Mouse (Mus musculus): ENCODE results near the gene Kng1.
A peak's percentile ranks its signal among the peaks of the same experiment; 100 is the strongest.

The Kng1 gene

DNA sequence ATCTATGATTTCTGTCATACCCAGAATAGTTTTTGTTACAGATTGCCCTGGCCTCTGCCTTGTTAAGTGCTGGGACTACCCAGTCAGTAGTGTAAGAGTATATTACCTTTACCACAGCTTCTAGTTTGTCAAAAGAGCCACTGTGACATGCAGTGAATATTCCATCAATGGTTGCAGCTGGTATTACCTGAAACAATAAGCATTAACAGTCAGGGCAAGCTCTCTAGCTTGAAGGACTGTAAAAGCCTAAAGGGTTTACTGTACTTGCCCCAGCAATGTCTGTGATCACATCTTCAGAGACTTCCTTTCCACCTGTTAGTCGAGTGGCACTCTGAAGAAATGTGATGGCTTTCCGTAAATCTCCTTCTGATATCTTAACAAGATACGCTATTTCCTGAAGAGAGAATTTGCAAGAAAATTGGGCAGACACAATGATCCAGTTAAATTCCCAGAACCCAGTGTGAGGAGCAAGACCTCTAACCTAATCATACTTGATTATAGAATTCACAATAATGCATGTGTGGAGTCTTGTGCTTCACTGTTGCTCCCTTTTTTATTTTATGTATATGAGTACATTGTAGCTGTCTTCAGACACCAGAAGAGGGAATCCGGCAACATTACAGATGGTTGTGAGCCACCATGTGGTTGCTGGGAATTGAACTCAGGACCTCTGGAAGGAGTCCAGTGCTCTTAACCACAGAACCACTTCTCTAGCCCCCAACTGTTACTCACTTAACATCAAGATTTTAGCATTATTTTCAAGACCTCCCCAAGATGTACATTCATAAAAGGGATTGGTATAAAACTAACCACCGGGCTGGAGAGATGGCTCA lies 56.9 kb downstream of the Kng1 start:
- peak; percentile 38 for DNase-seq (ENCODE audit: low spot score)

DNA sequence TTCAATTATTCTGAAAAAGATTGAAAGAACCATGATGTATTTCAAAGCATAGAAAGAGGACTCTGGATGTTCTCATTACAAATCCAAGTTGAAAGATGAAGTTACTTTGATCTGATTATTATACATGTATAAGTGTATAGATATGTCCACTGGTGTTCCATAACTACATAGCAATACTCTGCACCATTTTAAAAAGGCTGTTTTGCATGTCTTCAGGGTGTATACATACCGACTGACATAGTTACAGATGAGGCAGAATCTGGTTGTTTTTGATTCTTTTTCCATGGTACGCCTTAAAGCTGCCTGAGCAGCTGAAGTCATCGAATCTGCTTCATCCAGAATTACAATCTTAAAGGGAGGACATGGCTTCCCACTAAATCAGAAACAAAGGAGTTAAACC lies 57.8 kb downstream of the Kng1 start:
- DNase-seq (ENCODE audit: low spot score), result no peak

DNA sequence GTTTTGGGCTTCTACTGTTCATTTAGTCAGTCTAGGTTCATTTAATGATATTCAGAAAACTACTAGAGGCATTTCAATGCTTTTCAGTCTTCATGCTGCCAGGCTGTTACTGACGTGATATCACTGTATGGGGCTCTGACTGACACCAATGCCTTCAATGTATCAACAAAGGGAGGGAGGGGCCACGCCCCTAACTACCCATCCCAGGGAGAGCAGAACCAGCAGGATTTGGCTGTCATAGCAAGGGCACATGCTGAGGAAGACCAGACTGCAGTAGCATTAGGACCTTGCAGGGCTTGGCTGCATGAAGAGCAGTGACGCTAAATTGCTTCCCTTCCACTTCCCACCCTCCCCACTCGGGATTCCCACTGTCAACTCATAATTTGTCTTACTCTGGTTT lies 59.5 kb downstream of the Kng1 start:
- no peak for DNase-seq (ENCODE audit: low spot score)

DNA sequence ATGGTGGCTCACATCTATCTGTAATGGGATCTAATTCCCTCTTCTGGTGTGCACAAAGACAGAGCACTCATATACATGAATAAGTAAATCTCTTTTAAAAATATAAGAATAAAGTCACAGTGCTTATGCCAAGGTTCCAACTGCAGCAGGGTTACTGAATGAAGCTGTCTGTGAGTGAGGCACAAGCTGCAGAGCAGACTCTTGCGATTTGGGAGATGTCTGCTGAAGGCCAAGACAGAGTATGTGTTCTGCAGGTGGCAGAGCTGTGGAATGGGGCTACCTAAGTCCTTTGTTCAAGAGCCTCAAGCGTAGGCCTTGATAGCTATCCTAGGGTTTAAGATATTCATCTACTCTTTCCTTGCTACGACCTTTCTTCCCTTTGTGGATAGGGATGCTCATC lies 64.8 kb downstream of the Kng1 start:
- no peak for DNase-seq (ENCODE audit: low spot score)

DNA sequence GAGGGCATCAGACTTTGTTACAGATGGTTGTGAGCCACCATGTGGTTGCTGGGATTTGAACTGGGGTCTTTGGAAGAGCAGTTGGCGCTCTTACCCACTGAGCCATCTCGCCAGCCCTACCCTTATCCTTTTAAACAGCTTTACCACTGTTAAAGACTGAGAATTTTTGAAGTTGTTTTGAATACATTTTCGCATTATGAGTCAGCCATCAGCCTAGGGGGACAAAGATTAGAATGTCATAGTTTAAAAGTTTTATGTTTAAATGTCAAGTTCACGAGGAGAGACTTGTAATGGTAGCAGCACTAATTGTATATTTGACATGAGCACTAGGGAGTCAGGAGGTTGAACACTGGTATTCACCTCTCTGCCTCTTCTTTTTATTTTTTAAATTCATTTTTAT lies 65.4 kb downstream of the Kng1 start:
- no peak for DNase-seq (ENCODE audit: low spot score)

DNA sequence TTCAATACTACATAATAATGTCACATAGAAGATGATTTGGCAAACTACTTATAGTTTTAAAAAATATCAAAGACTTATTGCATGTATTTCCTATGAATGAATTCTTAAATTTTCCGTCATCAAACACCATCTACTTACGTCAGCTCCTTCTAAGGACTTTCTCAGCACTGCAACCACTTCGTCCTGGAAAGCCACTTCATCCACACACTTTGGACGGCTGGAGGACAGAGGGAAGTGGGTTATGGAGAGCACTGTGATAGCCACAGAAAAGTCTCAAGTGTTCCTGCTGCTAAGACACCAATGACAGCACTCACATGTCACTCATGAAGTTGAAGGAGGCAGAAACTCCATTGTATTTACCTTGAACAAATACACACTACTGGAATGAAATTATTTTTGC lies 66.7 kb downstream of the Kng1 start:
- DNase-seq (ENCODE audit: low spot score), result no peak

DNA sequence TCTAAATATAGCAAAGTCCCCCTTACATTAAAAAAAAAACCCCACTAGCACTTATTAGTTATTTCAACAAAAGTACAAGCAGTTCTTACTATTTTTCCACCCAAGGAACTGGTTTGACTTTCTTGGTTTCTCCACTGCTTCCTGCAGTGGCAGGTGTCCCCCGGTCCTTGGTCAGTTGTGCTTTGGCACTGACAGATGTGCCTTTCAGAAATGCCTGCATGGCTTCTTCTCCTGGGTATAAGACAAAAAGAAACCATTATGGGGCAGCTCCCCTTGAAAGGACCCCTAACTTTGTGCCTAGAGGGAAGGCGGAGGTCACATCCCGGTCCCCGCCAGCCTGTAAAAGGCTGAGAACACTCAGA lies 69.6 kb downstream of the Kng1 start:
- no peak for DNase-seq (ENCODE audit: low spot score)

DNA sequence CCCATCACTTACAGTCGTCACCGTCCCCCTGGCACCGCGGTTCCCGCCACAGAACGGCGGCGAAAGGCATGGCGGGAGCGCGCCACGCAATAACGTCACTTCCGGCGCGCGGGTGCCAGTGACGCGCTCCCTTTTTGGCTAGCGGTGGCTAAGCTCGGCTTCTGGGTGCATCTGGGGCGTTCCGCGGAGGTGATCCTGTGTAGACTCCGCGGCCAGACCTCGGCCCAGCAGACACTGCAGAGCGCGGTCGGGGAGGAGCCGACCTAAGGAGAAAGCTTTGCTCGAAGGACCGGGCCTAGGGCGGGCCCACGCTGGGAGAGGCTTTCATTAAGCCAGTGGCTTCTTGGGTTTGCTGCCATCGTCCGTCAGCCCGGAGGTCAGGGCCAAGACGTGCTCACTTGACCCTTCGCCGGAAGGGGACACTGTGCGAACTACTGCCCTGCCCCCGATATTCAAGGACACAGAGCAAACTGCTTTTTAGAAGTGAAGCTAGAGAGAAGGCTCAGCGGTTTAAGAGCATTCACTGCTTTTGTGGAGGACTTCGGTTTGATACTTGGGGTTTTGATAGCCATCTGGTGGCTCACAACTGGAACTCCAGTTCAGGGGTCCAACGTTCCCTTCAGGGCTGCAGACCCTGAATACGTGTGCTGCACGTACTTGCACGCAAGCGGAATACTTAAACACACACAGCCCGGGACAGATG lies 70.2 kb downstream of the Kng1 start, which contains the start of gene Rfc4:
TSS of gene Rfc4 (minus strand) at position 65 of the 703 bp plus-strand sequence.
- peak; percentile 97 for DNase-seq (ENCODE audit: low spot score)

DNA sequence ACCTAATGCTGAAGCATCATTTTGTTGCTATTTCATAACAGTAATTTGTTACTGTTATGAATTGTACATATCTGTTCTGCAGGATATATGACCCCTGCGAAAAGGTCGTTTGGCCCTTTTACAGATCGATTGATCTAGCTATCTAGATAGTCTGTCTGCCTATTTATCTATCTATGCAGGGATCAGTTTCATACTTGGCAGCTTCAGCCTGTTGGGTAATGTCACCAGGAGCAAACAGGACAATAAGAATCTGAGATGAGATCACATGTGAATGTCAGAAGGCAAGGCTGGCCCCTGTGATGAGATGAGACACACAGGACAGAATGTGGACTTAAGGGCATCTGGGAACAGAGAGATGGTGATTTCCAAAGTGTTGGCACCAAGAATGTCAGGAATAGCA lies 72.6 kb downstream of the Kng1 start:
- DNase-seq (ENCODE audit: low spot score), result no peak
